Mouse (Mus musculus): Measurements from ENCODE around the gene Gm44790. TPM values are rescaled to one million over a fixed set of nuclear protein-coding genes. Genes with fewer than 3 reads are reported as not detected.

Gene Gm44790
- 6.3 and 13.1 TPM in 2 replicates for polyA plus RNA-seq (2012; rRNA removed; ENCODE audit: low replicate concordance)

GRCm38 (mm10) chr6:86426358-86426757 is at the start of gene Gm44790:
Gene Gm44790 (plus strand): TSS chr6:86426658.

GRCm38 (mm10) chr6:86396581-86397256 is 29.7 kb upstream of the Gm44790 start, which contains the start of gene Pcyox1:
Gene Pcyox1 (minus strand): TSS chr6:86397154.

GRCm38 (mm10) chr6:86404100-86404861 is 22.2 kb upstream of the Gm44790 start, which contains the start of gene Tia1:
Gene Tia1 (plus strand): TSS chr6:86404219.

GRCm38 (mm10) chr6:86438272-86439118 is 12.0 kb downstream of the Gm44790 start, which contains the start of gene C87436:
Gene C87436 (plus strand): TSS chr6:86438374.

Other genes starting within 250 kb of the Gm44790 start
- 0.44 and 7.1 TPM in 2 replicates for gene Tgfa, start 231.4 kb upstream of the Gm44790 start, polyA plus RNA-seq (2012; rRNA removed; ENCODE audit: low replicate concordance)
- 22.0 TPM in 2 replicates for gene Fam136a, start 61.0 kb upstream of the Gm44790 start, polyA plus RNA-seq (2012; rRNA removed; ENCODE audit: low replicate concordance)
- 18.8 and 50.4 TPM in 2 replicates for gene Snrpg, start 55.4 kb upstream of the Gm44790 start, polyA plus RNA-seq (2012; rRNA removed; ENCODE audit: low replicate concordance)
- 62.9 and 96.7 TPM in 2 replicates for gene Pcyox1, start 29.5 kb upstream of the Gm44790 start, polyA plus RNA-seq (2012; rRNA removed; ENCODE audit: low replicate concordance)
- 19.4 and 40.4 TPM in 2 replicates for gene Tia1, start 22.4 kb upstream of the Gm44790 start, polyA plus RNA-seq (2012; rRNA removed; ENCODE audit: low replicate concordance)
- 14.2 and 21.6 TPM in 2 replicates for gene C87436, start 11.7 kb downstream of the Gm44790 start, polyA plus RNA-seq (2012; rRNA removed; ENCODE audit: low replicate concordance)
- 120 and 184 TPM in 2 replicates for gene Pcbp1, start 99.7 kb downstream of the Gm44790 start, polyA plus RNA-seq (2012; rRNA removed; ENCODE audit: low replicate concordance)
- gene Asprv1, start 201.5 kb downstream of the Gm44790 start, polyA plus RNA-seq (2012; rRNA removed; ENCODE audit: low replicate concordance): 0.30 and 1.8 TPM in 2 replicates
- 6.8 and 11.0 TPM in 2 replicates for gene Mxd1, start 242.5 kb downstream of the Gm44790 start, polyA plus RNA-seq (2012; rRNA removed; ENCODE audit: low replicate concordance)